In genomic region chr9:21545351-21545915, GRCm38 (mm10) we compare ENCODE assay signal across 8 mouse cellular contexts. TPM values are rescaled to one million over a fixed set of nuclear protein-coding genes. Genes with fewer than 3 reads are reported as not detected.
DNase-seq lines count a peak whose midpoint lies in the region; ATAC-seq and TF ChIP-seq lines count a peak whose summit lies in the region.

No protein-coding gene starts in this region.

- H3K4me3 ChIP-seq in intestine, embryonic 14.5 days (ENCODE audit: low read depth, low read length): peak overlapping the region; percentile 73
- H3K4me3 ChIP-seq in midbrain, postnatal 0 days (ENCODE audit: low read depth, low read length): peak overlapping the region; percentile 79

- ATAC-seq in intestine, embryonic 14.5 days (replicated peaks; ENCODE audit: low FRiP score, low TSS enrichment, low read depth): peak; percentile 87
- peak; percentile 41 for ATAC-seq in midbrain, postnatal 0 days (ENCODE audit: low FRiP score)

- H3K9ac ChIP-seq in intestine, embryonic 14.5 days (ENCODE audit: low read length): peak overlapping the region; percentile 60
- H3K9ac ChIP-seq in midbrain, postnatal 0 days (replicated peaks; ENCODE audit: low read length, poor library complexity, severe bottlenecking): peak overlapping the region; percentile 95; the same call in 1 of the 2 replicates

- peaks cover 4% of the 10 kb centered on the region for H3K36me3 ChIP-seq in intestine, embryonic 14.5 days (ENCODE audit: control insufficient read depth, insufficient read depth, low read length)
- H3K36me3 ChIP-seq in midbrain, postnatal 0 days (ENCODE audit: insufficient read depth, low read length): 0 out of 2 replicates have a peak, but pooled peaks cover 3% of the 10 kb centered on the region

- peak; percentile 30 for DNase-seq in cerebellum, adult 8-10 months
- DNase-seq in cerebellum, adult 11-12 months: no peak
- peak; percentile 12 for DNase-seq in right cerebral cortex, postnatal 25 days
- DNase-seq in right cerebral cortex, postnatal 10 days (ENCODE audit: low spot score in 2 of 2): no peak
- no peak for DNase-seq in intestine, embryonic 14.5 days (ENCODE audit: low spot score)
- no peak for DNase-seq in midbrain, postnatal 0 days (ENCODE audit: low spot score)
- DNase-seq in yolk sac, embryonic 10.5 days (ENCODE audit: low spot score): no peak
- no peak for DNase-seq in layer of hippocampus, postnatal 10 days (ENCODE audit: low spot score in 2 of 2)

- TF ChIP-seq CTCF in midbrain, postnatal 0 days (IDR thresholded peaks at IDR 0.05): peak; percentile 5; the same call in 1 of the 2 replicates

- peak overlapping the region; percentile 98 for H3K27ac ChIP-seq in intestine, embryonic 14.5 days (ENCODE audit: low read depth)
- peak overlapping the region; percentile 96 for H3K27ac ChIP-seq in midbrain, postnatal 0 days (ENCODE audit: low read depth, low read length)

- H3K27me3 ChIP-seq in intestine, embryonic 14.5 days (replicated peaks; ENCODE audit: control insufficient read depth, insufficient read depth, low read length): no peaks in the 10 kb centered on the region
- H3K27me3 ChIP-seq in midbrain, postnatal 0 days (ENCODE audit: insufficient read depth, low read length): no peaks in the 10 kb centered on the region

- 6% methylated on average over 9 of the region's 9 CpGs for WGBS in intestine, embryonic 14.5 days
- whole genome bisulfite sequencing in midbrain, postnatal 0 days: 5% methylated on average over 9 of the region's 9 CpGs

- peaks cover 18% of the 10 kb centered on the region for H3K4me1 ChIP-seq in intestine, embryonic 14.5 days (replicated peaks; ENCODE audit: control insufficient read depth, insufficient read depth, low read length)
- peaks cover 6% of the 10 kb centered on the region for H3K4me1 ChIP-seq in midbrain, postnatal 0 days (ENCODE audit: insufficient read depth, low read length)

- peak overlapping the region; percentile 84 for H3K4me2 ChIP-seq in intestine, embryonic 14.5 days (ENCODE audit: low read length)
- H3K4me2 ChIP-seq in midbrain, postnatal 0 days (ENCODE audit: low read depth, low read length, poor library complexity, severe bottlenecking): peak overlapping the region; percentile 71

- no peaks in the 10 kb centered on the region for H3K9me3 ChIP-seq in intestine, embryonic 14.5 days (ENCODE audit: control insufficient read depth, low read length)
- H3K9me3 ChIP-seq in midbrain, postnatal 0 days (ENCODE audit: low read length): no peaks in the 10 kb centered on the region

RNA-seq across cellular contexts. Expression of gene Carm1, which starts 1.3 kb away (rescaled TPM):
- polyA plus RNA-seq in intestine, embryonic 14.5 days (2014; fragmentation: Nextera tagmentation; extraction: Ambion mirVana): 39.5 and 54.4 TPM in 2 replicates
- 85.3 and 97.4 TPM in 2 replicates for total RNA-seq in midbrain, postnatal 0 days (2014; rRNA removed)
- 23.0 and 27.3 TPM in 2 replicates for polyA plus RNA-seq in midbrain, postnatal 0 days (2015; fragmentation: Nextera tagmentation; extraction: Ambion mirVana)
- 10 to 100 TPM; 75.7 to 84.3 TPM for total RNA-seq in layer of hippocampus, postnatal 10 days (2021)

RNA-seq across cellular contexts. Expression of gene AB124611, which starts 19.5 kb away (rescaled TPM):
- 3.1 and 4.2 TPM in 2 replicates for polyA plus RNA-seq in intestine, embryonic 14.5 days (2014; fragmentation: Nextera tagmentation; extraction: Ambion mirVana)
- 1.4 and 1.7 TPM in 2 replicates for total RNA-seq in midbrain, postnatal 0 days (2014; rRNA removed)
- 0.68 and 0.98 TPM in 2 replicates for polyA plus RNA-seq in midbrain, postnatal 0 days (2015; fragmentation: Nextera tagmentation; extraction: Ambion mirVana)
- total RNA-seq in layer of hippocampus, postnatal 10 days (2021): under 1 TPM; 0.30 to 0.67 TPM

RNA-seq across cellular contexts. Expression of gene Tmed1, which starts 35.4 kb away (rescaled TPM):
- polyA plus RNA-seq in intestine, embryonic 14.5 days (2014; fragmentation: Nextera tagmentation; extraction: Ambion mirVana): 88.4 and 91.0 TPM in 2 replicates
- total RNA-seq in midbrain, postnatal 0 days (2014; rRNA removed): 42.5 and 46.0 TPM in 2 replicates
- 51.1 and 64.7 TPM in 2 replicates for polyA plus RNA-seq in midbrain, postnatal 0 days (2015; fragmentation: Nextera tagmentation; extraction: Ambion mirVana)
- total RNA-seq in layer of hippocampus, postnatal 10 days (2021): 10 to 100 TPM; 17.7 to 21.2 TPM

RNA-seq across cellular contexts. Expression of gene Timm29, which starts 47.1 kb away (rescaled TPM):
- polyA plus RNA-seq in intestine, embryonic 14.5 days (2014; fragmentation: Nextera tagmentation; extraction: Ambion mirVana): 32.7 and 32.9 TPM in 2 replicates
- 74.6 and 85.9 TPM in 2 replicates for total RNA-seq in midbrain, postnatal 0 days (2014; rRNA removed)
- 61.8 and 62.1 TPM in 2 replicates for polyA plus RNA-seq in midbrain, postnatal 0 days (2015; fragmentation: Nextera tagmentation; extraction: Ambion mirVana)
- 10 to 100 TPM; 53.7 to 54.6 TPM for total RNA-seq in layer of hippocampus, postnatal 10 days (2021)

RNA-seq across cellular contexts. Expression of gene Yipf2, which starts 47.2 kb away (rescaled TPM):
- 20.8 and 23.3 TPM in 2 replicates for polyA plus RNA-seq in intestine, embryonic 14.5 days (2014; fragmentation: Nextera tagmentation; extraction: Ambion mirVana)
- 19.1 and 21.7 TPM in 2 replicates for total RNA-seq in midbrain, postnatal 0 days (2014; rRNA removed)
- 17.0 and 19.5 TPM in 2 replicates for polyA plus RNA-seq in midbrain, postnatal 0 days (2015; fragmentation: Nextera tagmentation; extraction: Ambion mirVana)
- total RNA-seq in layer of hippocampus, postnatal 10 days (2021): 10 to 100 TPM; 11.3 to 12.3 TPM

Comparison
In these comparisons a context has a peak if more than half of its experiments do, and no peak if none do; other contexts are left out.
1. DNase-seq: peak in cerebellum, adult 8-10 months (single experiment) and right cerebral cortex, postnatal 25 days (single experiment); none in cerebellum, adult 11-12 months (single experiment), right cerebral cortex, postnatal 10 days (0 of 2), intestine, embryonic 14.5 days (single experiment), midbrain, postnatal 0 days (single experiment), yolk sac, embryonic 10.5 days (single experiment) and layer of hippocampus, postnatal 10 days (0 of 2).